Mouse (Mus musculus) thymus, adult 2 months (tissue): Measurements from ENCODE around the gene Foxn1. TPM values are rescaled to one million over a fixed set of nuclear protein-coding genes. Genes with fewer than 3 reads are reported as not detected.

Source experiments
- DNase-seq: peaks from one replicate; pipeline ENCODE4 v3.0.0; 2021
- H3K27ac ChIP-seq: fragments of 200-500 bp; 2 replicates; pipeline ENCODE4 v1.5.1; 2012; ENCODE audit warnings: low read length, control low read depth; ENCODE audit not compliant: control insufficient read depth, insufficient read depth
- H3K27me3 ChIP-seq: fragments of 200-500 bp; 2 replicates; pipeline ENCODE4 v1.6.1; 2012; ENCODE audit warnings: mild to moderate bottlenecking, low read length, moderate library complexity, mixed read lengths; ENCODE audit not compliant: control insufficient read depth, insufficient read depth
- H3K36me3 ChIP-seq: fragments of 200-500 bp; 2 replicates; pipeline ENCODE4 v1.6.1; 2012; ENCODE audit warnings: mild to moderate bottlenecking, low read length, moderate library complexity; ENCODE audit not compliant: control insufficient read depth, insufficient read depth
- H3K4me1 ChIP-seq: fragments of 200-500 bp; replicated peaks from 2 replicates; pipeline ENCODE4 v1.6.1; 2012; ENCODE audit warnings: low read length; ENCODE audit not compliant: control insufficient read depth, insufficient read depth
- H3K4me3 ChIP-seq: fragments of 200-500 bp; 2 replicates; pipeline ENCODE4 v1.5.1; 2012; ENCODE audit warnings: mild to moderate bottlenecking, low read length, control low read depth, moderate library complexity; ENCODE audit not compliant: control insufficient read depth, insufficient read depth
- CTCF ChIP-seq: fragments of 200-500 bp; IDR thresholded peaks from 2 replicates; pipeline ENCODE4 v1.5.1; 2012; ENCODE audit warnings: mild to moderate bottlenecking, control low read depth, low read length, moderate library complexity, borderline replicate concordance; ENCODE audit not compliant: control insufficient read depth, poor library complexity, insufficient read depth; ENCODE audit errors: extremely low read depth
- POLR2A ChIP-seq: fragments of 200-500 bp; IDR thresholded peaks from 2 replicates; pipeline ENCODE4 v1.6.1; 2012; ENCODE audit warnings: mild to moderate bottlenecking, low read length, control low read depth, moderate library complexity; ENCODE audit not compliant: control insufficient read depth, poor library complexity, insufficient read depth; ENCODE audit errors: extremely low read depth
- WGBS: fragments of 180-500 bp; shearing (Covaris S2); methylation state at CpG from one replicate; pipeline ENCODE4 v1.1.7; 2018; 5-methylcytosine and 5-hydroxymethylcytosine counted together
- polyA plus RNA-seq: library from polyadenylated mRNA; depleted of rRNA; stranded (reverse); fragments of >200 nt; gene quantifications from 2 replicates; pipeline ENCODE4 v1.2.3, GENCODE M21; 2012; rRNA removed

Foxn1 gene
- polyA plus RNA-seq, 1 experiment = 31.3 TPM

DNA sequence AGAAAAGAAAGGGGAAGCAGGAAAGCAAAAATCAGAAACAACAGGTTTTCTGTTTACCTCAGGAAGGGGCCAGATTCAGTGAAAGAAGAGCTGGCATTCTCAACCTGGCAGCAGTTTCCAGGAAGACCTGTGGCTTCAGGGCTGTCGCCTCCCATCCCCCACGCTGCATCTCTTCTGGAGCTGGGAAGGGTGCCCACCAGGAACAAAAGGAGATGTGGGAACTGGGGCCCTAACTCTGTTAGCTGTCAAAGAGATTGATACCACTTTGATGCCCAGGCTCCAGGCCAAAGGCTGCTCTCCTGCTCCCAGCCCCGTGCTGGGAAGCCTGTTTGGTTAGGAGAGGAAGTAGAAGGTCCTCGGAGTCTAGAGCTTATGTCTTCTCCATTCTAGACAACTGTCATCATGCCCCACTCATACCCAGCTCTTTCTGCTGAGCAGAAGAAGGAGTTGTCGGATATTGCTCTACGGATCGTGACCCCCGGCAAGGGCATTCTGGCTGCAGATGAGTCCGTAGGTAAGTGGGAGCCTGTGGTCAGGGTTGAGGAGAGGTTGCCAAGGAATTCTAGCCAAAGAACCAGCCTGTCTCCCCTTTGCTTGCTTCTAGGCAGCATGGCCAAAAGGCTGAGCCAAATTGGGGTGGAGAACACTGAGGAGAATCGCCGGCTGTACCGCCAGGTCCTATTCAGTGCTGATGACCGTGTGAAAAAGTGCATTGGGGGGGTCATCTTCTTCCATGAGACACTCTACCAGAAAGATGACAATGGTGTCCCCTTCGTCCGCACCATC lies 62.2 kb downstream of the Foxn1 start:
- peaks cover 25% of the 10 kb centered on the region for H3K36me3 ChIP-seq
- H3K4me3 ChIP-seq = no peak overlapping the region
- peaks cover 9% of the 10 kb centered on the region for H3K4me1 ChIP-seq
- DNase-seq = no peak
- TF ChIP-seq POLR2A = no peak
- TF ChIP-seq CTCF = no peak
- 91% methylated on average over 15 of the region's 15 CpGs for WGBS
- H3K27me3 ChIP-seq = no peaks in the 10 kb centered on the region
- no peak overlapping the region for H3K27ac ChIP-seq

DNA sequence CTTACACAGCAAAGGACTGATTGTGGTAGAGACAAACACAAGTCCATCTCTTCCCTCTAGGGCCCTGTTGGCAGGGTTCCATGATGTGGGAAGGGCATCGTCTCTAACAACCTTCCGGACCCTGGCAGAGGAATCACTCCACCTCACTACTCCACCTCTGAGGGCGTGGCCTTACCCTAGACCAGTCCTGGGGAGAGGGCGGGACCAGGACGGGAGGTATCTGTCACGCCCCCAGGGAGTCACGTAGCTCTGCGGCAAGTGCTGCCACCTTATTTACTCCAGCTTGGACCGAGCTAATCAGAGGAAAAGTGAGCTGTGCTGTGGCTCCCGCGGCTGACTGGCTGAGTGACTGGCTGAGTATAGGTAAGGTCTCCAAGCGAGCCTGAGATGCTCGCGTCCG lies 63.5 kb downstream of the Foxn1 start, which contains the start of gene Aldoc:
Gene Aldoc (plus strand): TSS at position 109 of the 400 bp plus-strand sequence.
- peak; percentile 69 for DNase-seq
- peaks cover 38% of the 10 kb centered on the region for H3K36me3 ChIP-seq
- no peak within 1 kb of the TSS for H3K27ac ChIP-seq

DNA sequence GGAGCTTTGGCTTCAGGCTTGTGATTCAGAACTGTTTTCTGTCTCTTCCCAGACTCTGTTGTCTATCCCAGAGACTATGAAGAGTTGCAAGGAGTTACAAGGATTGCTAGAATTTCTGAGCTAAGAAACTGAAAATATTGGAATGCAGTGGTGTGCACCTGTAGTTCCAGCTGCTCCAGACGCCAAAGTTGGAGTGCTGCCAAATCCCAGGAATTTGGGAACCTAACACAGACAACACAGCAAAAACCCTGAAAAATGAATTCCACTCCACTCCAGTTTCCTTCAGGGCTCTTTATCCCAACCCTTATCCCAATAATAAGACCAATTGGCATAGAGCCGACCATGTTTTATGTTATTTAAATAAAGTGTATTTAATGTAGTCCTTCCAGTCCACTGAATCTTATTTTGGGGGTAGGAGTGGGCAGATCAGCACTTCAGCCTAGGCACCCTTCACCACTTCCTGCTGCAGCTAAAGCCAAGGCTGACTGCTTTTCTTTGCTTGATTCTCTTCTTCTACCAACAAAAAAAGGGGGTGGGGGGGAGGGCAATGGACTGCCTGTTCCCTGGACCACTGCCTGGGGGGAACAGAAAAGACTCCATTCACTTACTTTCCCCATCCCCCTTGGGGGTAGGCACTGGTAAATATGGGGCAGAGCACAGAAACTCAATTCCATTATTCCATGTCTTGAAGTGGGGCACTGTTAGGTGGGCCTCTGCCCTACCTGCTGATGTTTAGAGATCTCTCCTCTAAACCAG lies 64.1 kb downstream of the Foxn1 start:
- Histone ChIP-seq H3K4me3 (no peak overlapping the region), H3K27me3 (no peaks in the 10 kb centered on the region), H3K36me3 (peaks cover 44% of the 10 kb centered on the region), H3K27ac (no peak overlapping the region), H3K4me1 (peaks cover 4% of the 10 kb centered on the region; the same call in 1 of the 2 replicates)
- no peak for DNase-seq
- 90% methylated on average over 2 of the region's 2 CpGs for WGBS
- TF ChIP-seq CTCF (no peak), POLR2A (no peak)

More for the DNA sequence above, 63.5 kb downstream of the Foxn1 start, which contains the start of gene Aldoc:
- Histone ChIP-seq H3K4me3 (no peak within 1 kb of the TSS), H3K27me3 (no peaks in the 10 kb centered on the region), H3K4me1 (peaks cover 4% of the 10 kb centered on the region; the same call in 1 of the 2 replicates)
- 8% methylated on average over 15 of the region's 15 CpGs for WGBS
- TF ChIP-seq POLR2A (no peak), CTCF (no peak)

DNA sequence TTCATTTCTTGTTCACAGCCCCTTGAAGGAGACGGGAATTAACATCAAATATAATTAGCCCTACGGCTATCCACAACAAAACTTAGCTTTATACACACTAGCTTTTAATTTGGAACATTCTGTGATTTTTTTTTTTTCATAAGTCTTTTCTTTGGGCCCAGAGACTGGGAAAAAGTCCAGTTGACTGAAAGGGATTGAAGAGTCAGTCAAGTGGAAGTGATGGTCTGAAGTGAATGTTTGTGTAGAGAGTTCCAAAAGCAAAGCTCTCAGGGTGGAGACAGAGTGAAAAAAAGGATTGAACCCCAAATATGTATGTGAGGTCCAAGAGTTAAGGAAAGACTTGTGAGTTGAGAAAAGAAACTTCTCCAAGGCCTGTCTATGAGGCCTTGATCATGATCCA lies 67.9 kb downstream of the Foxn1 start:
- no peak for DNase-seq
- Histone ChIP-seq H3K36me3 (peaks cover 76% of the 10 kb centered on the region), H3K4me3 (no peak overlapping the region), H3K27ac (no peak overlapping the region), H3K27me3 (no peaks in the 10 kb centered on the region), H3K4me1 (peaks cover 4% of the 10 kb centered on the region; the same call in 1 of the 2 replicates)
- WGBS = 94% methylated on average over 2 of the region's 2 CpGs
- TF ChIP-seq POLR2A = no peak
- no peak for TF ChIP-seq CTCF

DNA sequence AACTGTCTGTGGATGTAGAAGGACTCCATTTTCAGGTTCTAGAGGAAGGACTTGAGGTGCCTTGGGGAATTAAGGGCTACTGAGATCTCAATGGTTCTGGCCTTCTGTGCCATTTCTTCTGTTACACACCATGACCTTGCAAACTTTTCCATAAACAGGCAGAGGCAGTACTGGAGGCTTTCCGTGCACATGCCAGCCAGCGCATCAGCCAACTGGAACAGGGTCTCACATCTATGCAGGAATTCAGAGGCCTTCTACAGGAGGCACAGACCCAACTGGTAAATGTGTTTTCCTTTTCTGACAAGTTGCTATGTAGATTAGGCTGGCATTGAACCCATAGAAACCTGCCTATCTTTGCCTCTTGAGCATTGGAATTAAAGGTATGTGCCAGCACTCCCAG lies 72.7 kb downstream of the Foxn1 start:
- no peaks in the 10 kb centered on the region for H3K4me1 ChIP-seq
- 98% methylated on average over 2 of the region's 2 CpGs for WGBS
- no peaks in the 10 kb centered on the region for H3K27me3 ChIP-seq
- H3K27ac ChIP-seq = no peak overlapping the region
- no peak overlapping the region for H3K4me3 ChIP-seq
- DNase-seq = no peak
- TF ChIP-seq CTCF (no peak), POLR2A (no peak)
- peaks cover 60% of the 10 kb centered on the region for H3K36me3 ChIP-seq

DNA sequence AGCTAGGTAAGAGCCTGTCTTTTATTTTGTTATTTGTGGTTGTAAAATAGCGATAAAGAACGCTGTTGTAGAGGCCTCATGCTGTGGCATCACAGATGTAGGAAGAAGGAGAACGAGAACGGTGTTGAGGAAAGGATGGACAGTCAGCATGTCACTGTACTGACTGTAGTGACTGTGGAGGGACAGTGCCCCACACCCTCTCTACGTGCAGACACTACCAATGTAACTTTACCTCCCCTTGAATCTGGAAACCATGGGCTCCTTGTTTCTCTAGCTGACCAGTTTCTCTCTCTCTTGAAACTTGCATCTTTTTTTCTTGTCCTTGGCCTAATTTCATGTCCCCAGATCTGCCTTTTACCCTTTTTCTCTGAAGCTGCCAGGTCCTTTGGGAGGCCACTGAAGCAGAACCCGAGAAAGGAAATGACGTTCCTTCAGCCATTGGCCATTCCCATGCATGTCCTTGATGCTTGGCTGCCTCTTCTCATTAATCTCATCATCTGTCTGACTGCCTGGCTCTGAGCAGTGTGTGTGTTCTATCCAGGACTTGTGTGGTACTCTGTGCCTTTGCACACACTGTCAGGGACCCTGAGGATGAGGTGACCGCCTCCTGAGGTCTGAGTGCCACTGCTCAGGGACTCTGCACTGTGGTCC lies 75.4 kb downstream of the Foxn1 start:
- H3K27me3 ChIP-seq = no peaks in the 10 kb centered on the region
- no peaks in the 10 kb centered on the region for H3K4me1 ChIP-seq
- no peak for TF ChIP-seq CTCF
- no peak for TF ChIP-seq POLR2A
- no peak overlapping the region for H3K27ac ChIP-seq
- H3K36me3 ChIP-seq = peaks cover 48% of the 10 kb centered on the region
- WGBS = 91% methylated on average over 8 of the region's 8 CpGs
- no peak overlapping the region for H3K4me3 ChIP-seq
- no peak for DNase-seq

Other genes starting within 250 kb of the Foxn1 start
- 275 TPM in 2 replicates for gene Traf4, start 221.0 kb downstream of the Foxn1 start, polyA plus RNA-seq
- 27.0 and 27.4 TPM in 2 replicates for gene Nek8, start 209.9 kb downstream of the Foxn1 start, polyA plus RNA-seq
- gene Tlcd1, start 209.8 kb downstream of the Foxn1 start, polyA plus RNA-seq = 30.0 and 33.1 TPM in 2 replicates
- 193 and 312 TPM in 2 replicates for gene Rpl23a, start 203.0 kb downstream of the Foxn1 start, polyA plus RNA-seq
- 15.4 and 18.5 TPM in 2 replicates for gene Rab34, start 198.1 kb downstream of the Foxn1 start, polyA plus RNA-seq
- 0.23 and 0.66 TPM in 2 replicates for gene Proca1, start 193.2 kb downstream of the Foxn1 start, polyA plus RNA-seq
- gene Sdf2, start 140.8 kb downstream of the Foxn1 start, polyA plus RNA-seq = 95.9 and 132 TPM in 2 replicates
- 36.2 and 38.8 TPM in 2 replicates for gene Supt6, start 140.6 kb downstream of the Foxn1 start, polyA plus RNA-seq
- 98.5 and 104 TPM in 2 replicates for gene 2610507B11Rik, start 124.8 kb downstream of the Foxn1 start, polyA plus RNA-seq
- 0.32 and 0.38 TPM in 2 replicates for gene BC030499, start 95.7 kb downstream of the Foxn1 start, polyA plus RNA-seq
- 46.1 and 52.7 TPM in 2 replicates for gene Spag5, start 85.0 kb downstream of the Foxn1 start, polyA plus RNA-seq
- 2.4 and 3.0 TPM in 2 replicates for gene Aldoc, start 63.6 kb downstream of the Foxn1 start, polyA plus RNA-seq
- gene Pigs, start 58.1 kb downstream of the Foxn1 start, polyA plus RNA-seq = 88.3 and 95.0 TPM in 2 replicates
- 31.1 and 42.0 TPM in 2 replicates for gene Unc119, start 43.1 kb downstream of the Foxn1 start, polyA plus RNA-seq
- 0.61 and 0.68 TPM in 2 replicates for gene Slc13a2, start 35.7 kb upstream of the Foxn1 start, polyA plus RNA-seq
- 8.3 and 11.2 TPM in 2 replicates for gene Slc46a1, start 79.1 kb upstream of the Foxn1 start, polyA plus RNA-seq
- gene Sarm1, start 111.2 kb upstream of the Foxn1 start, polyA plus RNA-seq = 0.62 and 0.97 TPM in 2 replicates
- gene Vtn, start 112.5 kb upstream of the Foxn1 start, polyA plus RNA-seq = 5.5 and 8.9 TPM in 2 replicates
- 0.09 and 0.13 TPM in 2 replicates for gene Sebox, start 116.9 kb upstream of the Foxn1 start, polyA plus RNA-seq
- 13.5 and 17.3 TPM in 2 replicates for gene Tmem199, start 125.6 kb upstream of the Foxn1 start, polyA plus RNA-seq
- gene Poldip2, start 125.6 kb upstream of the Foxn1 start, polyA plus RNA-seq = 41.3 and 43.6 TPM in 2 replicates
- 13.4 and 14.3 TPM in 2 replicates for gene Tnfaip1, start 149.8 kb upstream of the Foxn1 start, polyA plus RNA-seq
- gene Ift20, start 149.8 kb upstream of the Foxn1 start, polyA plus RNA-seq = 58.4 and 60.7 TPM in 2 replicates
- gene Tmem97, start 164.2 kb upstream of the Foxn1 start, polyA plus RNA-seq = 20.6 and 21.6 TPM in 2 replicates